13 mouse cellular contexts compared by ENCODE assay signal in the genomic region with DNA sequence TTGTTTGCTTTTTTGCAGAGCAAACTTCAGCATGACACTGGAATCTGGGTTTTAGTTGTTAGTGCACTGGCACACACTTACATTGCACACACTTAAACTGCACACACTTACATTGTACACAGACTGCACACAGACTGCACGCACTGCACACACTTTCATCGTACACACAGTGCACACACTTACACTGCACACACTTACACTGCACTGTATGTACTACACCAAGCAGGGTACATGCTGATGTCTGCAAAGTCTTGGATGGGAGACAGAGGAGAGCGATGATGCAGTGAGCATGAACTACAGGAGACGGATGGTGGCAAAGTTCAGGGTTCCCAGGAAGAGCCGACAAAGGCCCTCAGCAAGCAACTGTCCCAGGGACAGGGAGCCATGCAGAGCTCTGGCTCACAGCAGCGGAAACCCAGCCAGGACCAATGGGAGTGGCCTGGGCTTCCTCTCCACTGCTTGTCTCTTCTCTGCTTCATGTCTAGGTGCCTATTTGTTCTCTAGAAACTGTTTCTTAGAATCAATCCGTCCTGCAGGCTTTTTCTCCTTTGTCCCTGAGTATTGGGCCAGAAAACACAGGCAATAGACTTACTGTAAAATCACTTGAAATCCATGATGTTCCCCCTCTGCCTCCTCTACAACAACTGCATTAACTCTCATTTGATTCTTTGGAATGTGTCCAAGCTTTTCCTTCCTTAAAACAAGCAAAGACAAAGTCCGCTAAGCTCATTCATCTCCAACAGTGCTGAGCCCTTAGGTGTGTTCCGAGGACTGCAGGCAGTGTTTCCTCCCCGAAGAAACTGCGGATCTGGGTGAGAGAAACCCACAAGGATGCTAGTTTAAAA. TPM values are rescaled to one million over a fixed set of nuclear protein-coding genes. Genes with fewer than 3 reads are reported as not detected.
A peak's percentile ranks its signal among the peaks of the same experiment; 100 is the strongest.
DNase-seq lines count a peak whose midpoint lies in the region; ATAC-seq lines count a peak whose summit lies in the region.
"Had no signal": no experiment of that assay in that cellular context is flagged by ENCODE, and none has a peak within 500 bp of the region (broad histone marks: within the 10 kb centered on the region; RNA-seq: fewer than 3 reads in every experiment).

No protein-coding gene starts in this region.

- peaks cover 7% of the 10 kb centered on the region; the same call in 1 of the 2 replicates for H3K4me1 ChIP-seq in forebrain, embryonic 15.5 days
- H3K4me1 ChIP-seq in forebrain, embryonic 11.5 days (replicated peaks; ENCODE audit: control insufficient read depth, insufficient read depth, low read length), result no peaks in the 10 kb centered on the region
- H3K4me1 ChIP-seq in midbrain, embryonic 14.5 days (ENCODE audit: control insufficient read depth, insufficient read depth, low read length), result no peaks in the 10 kb centered on the region
- peaks cover 3% of the 10 kb centered on the region; the same call in 1 of the 2 replicates for H3K4me1 ChIP-seq in midbrain, embryonic 16.5 days (ENCODE audit: control insufficient read depth, insufficient read depth, low read length)

- H3K9ac ChIP-seq in forebrain, embryonic 15.5 days (replicated peaks), result no peak overlapping the region
- H3K9ac ChIP-seq in forebrain, embryonic 11.5 days (ENCODE audit: low read length), result no peak overlapping the region
- H3K9ac ChIP-seq in midbrain, embryonic 14.5 days (replicated peaks; ENCODE audit: low read length), result no peak overlapping the region
- H3K9ac ChIP-seq in midbrain, embryonic 16.5 days (ENCODE audit: low read depth, low read length), result no peak overlapping the region
- H3K9ac ChIP-seq: heart, embryonic 15.5 days; limb, embryonic 13.5 days had no signal

- H3K27ac ChIP-seq in forebrain, embryonic 15.5 days (replicated peaks), result no peak overlapping the region
- H3K27ac ChIP-seq in forebrain, embryonic 11.5 days (ENCODE audit: low read depth, low read length), result no peak overlapping the region
- H3K27ac ChIP-seq in midbrain, embryonic 14.5 days (replicated peaks; ENCODE audit: low read depth, low read length), result no peak overlapping the region
- H3K27ac ChIP-seq in midbrain, embryonic 16.5 days (ENCODE audit: low read length), result no peak overlapping the region
- H3K27ac ChIP-seq: heart, embryonic 15.5 days; limb, embryonic 13.5 days had no signal

- no peaks in the 10 kb centered on the region for H3K9me3 ChIP-seq in forebrain, embryonic 15.5 days
- H3K9me3 ChIP-seq in forebrain, embryonic 11.5 days (ENCODE audit: control insufficient read depth, low read length), result no peaks in the 10 kb centered on the region
- no peaks in the 10 kb centered on the region for H3K9me3 ChIP-seq in midbrain, embryonic 14.5 days (ENCODE audit: control insufficient read depth, low read length)
- no peaks in the 10 kb centered on the region for H3K9me3 ChIP-seq in midbrain, embryonic 16.5 days (replicated peaks; ENCODE audit: control insufficient read depth, low read length, poor library complexity, severe bottlenecking)
- H3K9me3 ChIP-seq: heart, embryonic 15.5 days; limb, embryonic 13.5 days had no signal

- 0 out of 2 replicates have a peak, but pooled peaks have one; percentile 46 for ATAC-seq in forebrain, embryonic 15.5 days (replicated peaks)
- ATAC-seq in forebrain, embryonic 11.5 days (replicated peaks; ENCODE audit: low FRiP score), result no peak
- ATAC-seq in midbrain, embryonic 14.5 days (ENCODE audit: low FRiP score, low TSS enrichment), result no peak
- ATAC-seq in midbrain, embryonic 16.5 days, result no peak
- ATAC-seq in megakaryocyte progenitor cell, adult 5-6 weeks (replicated peaks; ENCODE audit: poor library complexity), result 0 out of 2 replicates have a peak, but pooled peaks have one; percentile 35

- no peak for DNase-seq in forebrain, embryonic 11.5 days (ENCODE audit: low spot score)
- peak; percentile 28 for DNase-seq in midbrain, embryonic 14.5 days
- DNase-seq in kidney, adult 11 months, result peak; percentile 10
- no peak for DNase-seq in adipocyte (ENCODE audit: low spot score)
- DNase-seq: gastrocnemius, postnatal 10 days; right cerebral cortex, postnatal 4 days had no signal

- 52% methylated on average over 11 of the region's 11 CpGs for WGBS in forebrain, embryonic 15.5 days
- 75% methylated on average over 11 of the region's 11 CpGs for WGBS in forebrain, embryonic 11.5 days
- 67% methylated on average over 11 of the region's 11 CpGs for WGBS in midbrain, embryonic 14.5 days
- 61% methylated on average over 11 of the region's 11 CpGs for WGBS in midbrain, embryonic 16.5 days

- H3K4me3 ChIP-seq in forebrain, embryonic 15.5 days, result no peak overlapping the region
- H3K4me3 ChIP-seq in forebrain, embryonic 11.5 days (ENCODE audit: low read depth, low read length), result no peak overlapping the region
- H3K4me3 ChIP-seq in midbrain, embryonic 14.5 days (replicated peaks; ENCODE audit: low read depth, low read length), result no peak overlapping the region
- no peak overlapping the region for H3K4me3 ChIP-seq in midbrain, embryonic 16.5 days (ENCODE audit: low read depth, low read length)
- H3K4me3 ChIP-seq: heart, embryonic 15.5 days; limb, embryonic 13.5 days had no signal

- H3K27me3 ChIP-seq in forebrain, embryonic 15.5 days, result no peaks in the 10 kb centered on the region
- no peaks in the 10 kb centered on the region for H3K27me3 ChIP-seq in forebrain, embryonic 11.5 days (ENCODE audit: control insufficient read depth, insufficient read depth, low read length)
- H3K27me3 ChIP-seq in midbrain, embryonic 14.5 days (ENCODE audit: control insufficient read depth, insufficient read depth, low read length), result no peaks in the 10 kb centered on the region
- no peaks in the 10 kb centered on the region for H3K27me3 ChIP-seq in midbrain, embryonic 16.5 days (ENCODE audit: control insufficient read depth, insufficient read depth, low read depth, low read length)
- H3K27me3 ChIP-seq: heart, embryonic 15.5 days; limb, embryonic 13.5 days had no signal

- H3K4me2 ChIP-seq in forebrain, embryonic 15.5 days (replicated peaks), result no peak overlapping the region
- no peak overlapping the region for H3K4me2 ChIP-seq in forebrain, embryonic 11.5 days (ENCODE audit: low read depth, low read length, severe bottlenecking)
- no peak overlapping the region for H3K4me2 ChIP-seq in midbrain, embryonic 14.5 days (ENCODE audit: low read length)
- H3K4me2 ChIP-seq in midbrain, embryonic 16.5 days (ENCODE audit: low read length), result no peak overlapping the region
- H3K4me2 ChIP-seq: heart, embryonic 15.5 days; limb, embryonic 13.5 days had no signal

- H3K36me3 ChIP-seq in forebrain, embryonic 15.5 days, result no peaks in the 10 kb centered on the region
- H3K36me3 ChIP-seq in forebrain, embryonic 11.5 days (ENCODE audit: control insufficient read depth, insufficient read depth, low read length), result no peaks in the 10 kb centered on the region
- no peaks in the 10 kb centered on the region for H3K36me3 ChIP-seq in midbrain, embryonic 14.5 days (ENCODE audit: control insufficient read depth, insufficient read depth, low read length)
- no peaks in the 10 kb centered on the region for H3K36me3 ChIP-seq in midbrain, embryonic 16.5 days (ENCODE audit: control insufficient read depth, insufficient read depth, low read length)
- H3K36me3 ChIP-seq: heart, embryonic 15.5 days; limb, embryonic 13.5 days had no signal

RNA-seq across cellular contexts. Expression of a gene that starts 20.1 kb away (rescaled TPM):
- polyA plus RNA-seq in forebrain, embryonic 15.5 days (2015; fragmentation: Nextera tagmentation; extraction: Ambion mirVana), result 0.10 TPM in 1 of 2 replicates, not detected in the other
- polyA plus RNA-seq in forebrain, embryonic 11.5 days (2014; fragmentation: Nextera tagmentation; extraction: Ambion mirVana), result 0.29 and 0.47 TPM in 2 replicates
- polyA plus RNA-seq in midbrain, embryonic 14.5 days (2014; fragmentation: Nextera tagmentation; extraction: Ambion mirVana), result not detected in 2 replicates
- polyA plus RNA-seq in midbrain, embryonic 16.5 days (2015; fragmentation: Nextera tagmentation; extraction: Ambion mirVana), result 0.09 TPM in 1 of 2 replicates, not detected in the other
- 0.51 and 0.64 TPM in 2 replicates for total RNA-seq in megakaryocyte progenitor cell, adult 5-6 weeks (2015)
- 1.2 and 1.8 TPM in 2 replicates for total RNA-seq in megakaryocyte progenitor cell, adult 5-6 weeks (2017)
- total RNA-seq: gastrocnemius, postnatal 10 days; layer of hippocampus, postnatal 10 days; neutrophil, adult 5-6 weeks had no signal

Comparison
In these comparisons a context has a peak if more than half of its experiments do, and no peak if none do; other contexts are left out.
1. ATAC-seq: peak in forebrain, embryonic 15.5 days (single experiment) and megakaryocyte progenitor cell, adult 5-6 weeks (single experiment); none in forebrain, embryonic 11.5 days (single experiment), midbrain, embryonic 14.5 days (single experiment) and midbrain, embryonic 16.5 days (single experiment).
2. DNase-seq: peak in midbrain, embryonic 14.5 days (single experiment) and kidney, adult 11 months (single experiment); none in forebrain, embryonic 11.5 days (single experiment) and adipocyte (single experiment).